Mouse (Mus musculus): ENCODE measurements at regions not wholly inside any gene's neighbourhood (a gene's known extent, or its start where the extent isn't known, plus 50 kb on each side); places are given as distances from the start of the nearest gene placed in this dataset.
"Not testable (repeated sequence)": the region's sequence is repeated elsewhere in the genome, so short reads cannot be mapped to it uniquely, and the experiment has no call there.

DNA sequence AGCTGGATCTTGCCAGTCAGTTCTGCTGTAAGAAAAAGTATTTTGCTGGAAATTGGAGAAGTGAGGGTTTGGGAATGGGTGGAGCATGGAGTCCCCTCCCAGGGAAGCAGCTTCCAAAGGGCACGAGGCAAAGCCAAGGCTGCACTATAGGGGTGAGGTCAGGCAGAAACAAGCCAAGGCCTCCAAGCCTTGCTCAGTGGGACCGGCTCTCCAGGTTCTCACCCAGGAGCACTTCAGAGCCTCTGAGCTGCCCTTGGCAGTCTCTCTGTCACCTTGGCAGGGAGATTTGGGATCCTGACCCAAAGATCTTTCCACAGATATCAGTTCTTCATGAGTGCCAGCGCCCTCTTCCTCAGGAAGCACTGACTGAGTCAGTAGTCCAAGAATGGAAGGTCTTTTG, 116.5 kb downstream of the Bdh1 start:
- H3K36me3 ChIP-seq (ENCODE audit: insufficient read depth, low read length): no peaks in the 10 kb centered on the region
- no peak overlapping the region for H3K4me2 ChIP-seq (ENCODE audit: low read depth, low read length, poor library complexity, severe bottlenecking)
- ATAC-seq (ENCODE audit: low FRiP score): no peak
- H3K27me3 ChIP-seq (ENCODE audit: insufficient read depth, low read length): no peaks in the 10 kb centered on the region; the same call in 1 of the 2 replicates
- TF ChIP-seq CTCF (IDR thresholded peaks at IDR 0.05): no peak
- no peak overlapping the region for H3K4me3 ChIP-seq (ENCODE audit: low read depth, low read length)
- 76% methylated on average over 3 of the region's 3 CpGs for WGBS
- H3K9ac ChIP-seq (replicated peaks; ENCODE audit: low read length, poor library complexity, severe bottlenecking): no peak overlapping the region
- no peaks in the 10 kb centered on the region for H3K4me1 ChIP-seq (ENCODE audit: insufficient read depth, low read length)
- no peak overlapping the region for H3K27ac ChIP-seq (ENCODE audit: low read depth, low read length)
- no peaks in the 10 kb centered on the region for H3K9me3 ChIP-seq (ENCODE audit: low read length)
- no peak for DNase-seq (ENCODE audit: low spot score)

DNA sequence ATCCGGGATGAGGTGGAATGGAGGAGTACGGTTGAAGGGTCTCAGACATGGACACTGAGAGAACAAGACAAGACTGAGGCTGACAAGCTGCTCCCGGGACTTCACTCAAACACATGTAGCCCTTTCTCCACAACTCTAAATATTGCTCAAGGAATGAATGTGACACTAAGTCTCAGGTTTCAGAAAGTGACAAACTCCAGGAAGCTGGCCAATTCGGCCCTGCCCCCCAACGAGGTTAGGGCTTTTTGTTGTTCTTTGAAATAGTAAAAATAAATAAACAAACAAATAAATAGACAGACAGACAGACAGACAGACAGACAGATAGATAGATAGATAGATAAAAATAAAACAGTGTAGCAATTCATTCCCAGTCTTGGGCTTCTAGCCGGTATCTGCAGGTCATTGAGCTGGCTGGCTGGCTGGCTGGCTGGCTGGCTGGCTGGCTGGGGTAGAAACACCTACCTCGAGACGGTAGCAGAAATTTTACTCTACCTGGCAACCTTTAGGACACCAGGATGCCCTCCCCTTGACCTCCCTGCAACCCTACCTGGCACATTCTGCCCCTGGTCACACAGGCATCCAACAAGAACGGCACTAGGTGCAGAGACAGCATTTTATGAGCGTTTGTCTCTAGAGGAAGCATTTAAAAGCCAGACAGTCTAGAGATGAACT, 119.6 kb upstream of the Dlg1 start:
- no peak overlapping the region for H3K4me2 ChIP-seq (ENCODE audit: low read depth, low read length, poor library complexity, severe bottlenecking)
- no peak for ATAC-seq (ENCODE audit: low FRiP score)
- H3K9me3 ChIP-seq (ENCODE audit: low read length): no peaks in the 10 kb centered on the region
- no peak overlapping the region for H3K9ac ChIP-seq (replicated peaks; ENCODE audit: low read length, poor library complexity, severe bottlenecking)
- H3K27me3 ChIP-seq (ENCODE audit: insufficient read depth, low read length): no peaks in the 10 kb centered on the region
- H3K36me3 ChIP-seq (ENCODE audit: insufficient read depth, low read length): no peaks in the 10 kb centered on the region
- TF ChIP-seq CTCF (IDR thresholded peaks at IDR 0.05): no peak
- 78% methylated on average over 10 of the region's 10 CpGs for WGBS
- 0 out of 2 replicates have a peak, but pooled peaks cover 6% of the 10 kb centered on the region for H3K4me1 ChIP-seq (ENCODE audit: insufficient read depth, low read length)
- DNase-seq (ENCODE audit: low spot score): no peak
- no peak overlapping the region for H3K4me3 ChIP-seq (ENCODE audit: low read depth, low read length)
- no peak overlapping the region for H3K27ac ChIP-seq (ENCODE audit: low read depth, low read length)

DNA sequence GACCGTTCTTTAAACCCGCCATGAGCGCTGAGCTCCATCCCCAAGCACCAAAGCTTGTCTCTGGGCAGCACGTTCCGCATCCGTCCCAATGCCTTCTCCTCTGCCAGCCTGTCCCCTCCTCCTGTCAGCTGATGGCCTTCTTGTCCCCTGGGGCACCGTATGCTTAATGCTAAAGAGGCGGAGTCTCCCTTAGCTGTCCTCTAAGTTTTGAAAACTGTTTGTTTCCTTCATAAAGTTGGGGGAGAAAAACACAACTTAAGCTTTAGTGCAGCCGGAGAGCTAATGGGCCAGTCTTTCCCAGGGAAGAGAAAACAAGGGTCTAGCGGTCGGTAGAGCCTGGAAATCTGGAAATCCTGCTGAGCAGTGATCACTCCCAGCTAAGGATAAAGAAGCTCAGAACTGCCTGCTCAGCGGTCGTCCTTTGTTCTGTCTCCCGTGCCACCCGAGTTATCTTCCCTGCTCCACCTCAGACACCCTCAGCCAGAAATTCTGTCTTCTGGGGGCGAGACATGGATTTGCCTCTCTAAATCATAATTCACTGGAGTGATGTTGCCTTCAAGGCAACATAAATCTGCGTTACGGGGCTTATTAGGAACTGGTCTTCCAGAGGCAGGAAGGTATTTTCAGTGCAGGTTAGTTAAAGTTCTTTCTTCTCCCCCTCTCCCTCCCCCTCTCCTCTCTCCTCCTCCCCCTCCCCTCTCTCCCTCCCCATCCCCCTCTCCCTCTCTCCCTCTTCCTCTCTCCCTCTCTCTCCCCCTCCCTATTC, 117.0 kb upstream of the Dlg1 start:
- H3K4me2 ChIP-seq (ENCODE audit: low read depth, low read length, poor library complexity, severe bottlenecking): peak overlapping the region; percentile 43
- TF ChIP-seq CTCF (IDR thresholded peaks at IDR 0.05): no peak
- no peak overlapping the region for H3K9ac ChIP-seq (replicated peaks; ENCODE audit: low read length, poor library complexity, severe bottlenecking)
- 3% methylated on average over 18 of the region's 18 CpGs for WGBS
- peak overlapping the region; percentile 16; the same call in 1 of the 2 replicates for H3K4me3 ChIP-seq (ENCODE audit: low read depth, low read length)
- no peak overlapping the region for H3K27ac ChIP-seq (ENCODE audit: low read depth, low read length)
- ATAC-seq (ENCODE audit: low FRiP score) (no peak), DNase-seq (ENCODE audit: low spot score) (no peak)
- no peaks in the 10 kb centered on the region for H3K36me3 ChIP-seq (ENCODE audit: insufficient read depth, low read length)
- no peaks in the 10 kb centered on the region for H3K27me3 ChIP-seq (ENCODE audit: insufficient read depth, low read length)
- H3K4me1 ChIP-seq (ENCODE audit: insufficient read depth, low read length): 0 out of 2 replicates have a peak, but pooled peaks cover 6% of the 10 kb centered on the region
- H3K9me3 ChIP-seq (ENCODE audit: low read length): no peaks in the 10 kb centered on the region

DNA sequence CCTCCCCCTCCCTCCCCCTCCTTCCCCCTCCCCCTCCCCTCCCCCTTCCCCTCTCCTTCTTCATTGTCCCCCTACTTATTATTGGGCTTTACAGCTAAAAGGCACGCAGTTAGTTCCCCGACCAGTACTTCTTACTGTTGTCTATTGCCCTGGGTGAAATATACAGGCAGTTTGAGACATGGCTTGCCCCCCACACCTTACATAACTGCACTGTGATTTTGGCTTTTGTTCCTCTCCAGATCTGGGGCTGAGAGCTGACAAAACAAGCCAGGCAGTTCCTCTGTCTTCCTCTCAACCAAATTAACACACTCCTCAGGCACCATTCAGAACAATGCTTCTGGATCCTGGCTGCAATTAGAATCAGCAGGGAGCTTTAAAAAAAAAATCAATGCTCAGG, 116.4 kb upstream of the Dlg1 start:
- H3K27ac ChIP-seq (ENCODE audit: low read depth, low read length): no peak overlapping the region

DNA sequence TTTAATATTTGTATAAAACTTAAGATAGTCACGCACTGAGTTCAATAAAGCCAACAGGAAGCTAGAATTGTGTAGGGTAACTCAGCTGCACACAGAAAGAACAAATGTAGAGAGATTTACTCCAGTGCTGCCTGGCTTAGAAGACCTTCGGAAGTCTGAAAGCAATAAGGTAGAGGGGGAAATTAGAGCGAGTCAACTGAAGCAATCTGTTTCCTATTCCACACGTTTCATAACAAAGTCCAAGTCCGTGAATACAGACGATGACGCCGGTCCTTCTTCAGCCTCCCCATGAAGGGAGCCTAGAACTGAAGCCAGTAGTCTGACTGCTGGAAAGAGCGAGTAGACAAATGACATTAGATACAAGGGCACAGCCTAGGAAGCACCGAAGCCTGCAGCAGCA, 115.9 kb upstream of the Dlg1 start:
- no peaks in the 10 kb centered on the region for H3K27me3 ChIP-seq (ENCODE audit: insufficient read depth, low read length)
- DNase-seq (ENCODE audit: low spot score): no peak
- no peak overlapping the region for H3K4me2 ChIP-seq (ENCODE audit: low read depth, low read length, poor library complexity, severe bottlenecking)
- ATAC-seq (ENCODE audit: low FRiP score): no peak
- H3K27ac ChIP-seq (ENCODE audit: low read depth, low read length): no peak overlapping the region
- no peaks in the 10 kb centered on the region for H3K36me3 ChIP-seq (ENCODE audit: insufficient read depth, low read length)
- no peak overlapping the region for H3K4me3 ChIP-seq (ENCODE audit: low read depth, low read length)
- no peak overlapping the region for H3K9ac ChIP-seq (replicated peaks; ENCODE audit: low read length, poor library complexity, severe bottlenecking)
- WGBS: 36% methylated on average over 10 of the region's 10 CpGs
- TF ChIP-seq CTCF (IDR thresholded peaks at IDR 0.05): no peak
- H3K4me1 ChIP-seq (ENCODE audit: insufficient read depth, low read length): 0 out of 2 replicates have a peak, but pooled peaks cover 6% of the 10 kb centered on the region
- no peaks in the 10 kb centered on the region for H3K9me3 ChIP-seq (ENCODE audit: low read length)

More for the DNA sequence above, 116.4 kb upstream of the Dlg1 start:
- Histone ChIP-seq H3K27me3 (ENCODE audit: insufficient read depth, low read length) (no peaks in the 10 kb centered on the region), H3K4me2 (ENCODE audit: low read depth, low read length, poor library complexity, severe bottlenecking) (no peak overlapping the region), H3K9ac (replicated peaks; ENCODE audit: low read length, poor library complexity, severe bottlenecking) (no peak overlapping the region), H3K4me1 (ENCODE audit: insufficient read depth, low read length) (0 out of 2 replicates have a peak, but pooled peaks cover 6% of the 10 kb centered on the region), H3K4me3 (ENCODE audit: low read depth, low read length) (no peak overlapping the region), H3K36me3 (ENCODE audit: insufficient read depth, low read length) (no peaks in the 10 kb centered on the region), H3K9me3 (ENCODE audit: low read length) (no peaks in the 10 kb centered on the region)
- peak; percentile 39 for DNase-seq (ENCODE audit: low spot score)
- ATAC-seq (ENCODE audit: low FRiP score): no peak
- WGBS: 0% methylated on average over 2 of the region's 2 CpGs
- no peak for TF ChIP-seq CTCF (IDR thresholded peaks at IDR 0.05)

DNA sequence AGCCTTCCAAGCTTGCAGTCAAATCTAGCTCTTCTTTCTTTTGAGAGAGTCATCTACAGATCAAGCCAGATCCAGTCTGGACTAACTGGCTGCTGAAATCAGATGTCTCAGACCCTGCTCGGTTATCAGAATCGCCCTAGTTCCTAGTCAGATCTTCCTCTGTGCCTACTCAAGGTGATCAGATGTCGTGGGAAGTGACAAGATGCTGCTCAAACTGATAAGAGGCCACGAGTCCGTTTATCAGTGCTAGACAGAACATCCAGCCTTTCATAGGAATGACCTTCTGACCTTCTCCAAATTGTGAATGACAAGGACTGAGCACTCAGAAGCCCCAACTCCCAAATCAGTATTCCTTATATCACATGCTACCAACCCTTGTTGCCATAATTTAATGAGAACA, 113.3 kb upstream of the Dlg1 start:
- H3K9ac ChIP-seq (replicated peaks; ENCODE audit: low read length, poor library complexity, severe bottlenecking): no peak overlapping the region
- TF ChIP-seq CTCF (IDR thresholded peaks at IDR 0.05): no peak
- H3K4me2 ChIP-seq (ENCODE audit: low read depth, low read length, poor library complexity, severe bottlenecking): no peak overlapping the region
- H3K27me3 ChIP-seq (ENCODE audit: insufficient read depth, low read length): no peaks in the 10 kb centered on the region
- H3K4me3 ChIP-seq (ENCODE audit: low read depth, low read length): no peak overlapping the region
- no peaks in the 10 kb centered on the region for H3K36me3 ChIP-seq (ENCODE audit: insufficient read depth, low read length)
- 0 out of 2 replicates have a peak, but pooled peaks cover 6% of the 10 kb centered on the region for H3K4me1 ChIP-seq (ENCODE audit: insufficient read depth, low read length)
- no peak for ATAC-seq (ENCODE audit: low FRiP score)
- DNase-seq (ENCODE audit: low spot score): no peak
- no peaks in the 10 kb centered on the region for H3K9me3 ChIP-seq (ENCODE audit: low read length)
- no peak overlapping the region for H3K27ac ChIP-seq (ENCODE audit: low read depth, low read length)
- WGBS: 89% methylated on average over 5 of the region's 5 CpGs

DNA sequence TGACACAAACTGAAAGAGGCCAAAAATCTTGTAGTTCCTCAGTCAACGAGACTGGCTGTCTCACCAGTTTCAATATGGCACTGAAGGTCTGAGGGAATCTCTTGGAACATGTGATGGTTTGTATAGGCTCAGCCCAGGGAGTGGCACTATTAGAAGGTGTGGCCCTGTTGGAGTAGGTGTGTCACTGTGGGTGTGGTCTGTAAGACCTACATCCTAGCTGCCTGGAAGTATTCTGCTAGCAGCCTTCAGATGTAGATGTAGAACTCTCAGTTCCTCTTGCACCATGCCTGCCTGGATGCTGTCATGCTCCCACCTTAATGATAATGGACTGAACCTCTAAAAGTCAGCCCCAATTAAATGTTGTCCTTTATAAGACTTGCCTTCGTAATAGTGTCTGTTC, 112.7 kb upstream of the Dlg1 start:
- 93% methylated on average over 2 of the region's 2 CpGs for WGBS
- H3K9ac ChIP-seq (replicated peaks; ENCODE audit: low read length, poor library complexity, severe bottlenecking); H3K4me2 ChIP-seq (ENCODE audit: low read depth, low read length, poor library complexity, severe bottlenecking); H3K36me3 ChIP-seq (ENCODE audit: insufficient read depth, low read length); H3K27ac ChIP-seq (ENCODE audit: low read depth, low read length); H3K4me1 ChIP-seq (ENCODE audit: insufficient read depth, low read length); ATAC-seq (ENCODE audit: low FRiP score); DNase-seq (ENCODE audit: low spot score); H3K27me3 ChIP-seq (ENCODE audit: insufficient read depth, low read length); H3K9me3 ChIP-seq (ENCODE audit: low read length); H3K4me3 ChIP-seq (ENCODE audit: low read depth, low read length): not testable (repeated sequence)

Data from midbrain, postnatal 0 days (tissue).